Mouse (Mus musculus): ENCODE data around the gene Slc39a11.

DNA sequence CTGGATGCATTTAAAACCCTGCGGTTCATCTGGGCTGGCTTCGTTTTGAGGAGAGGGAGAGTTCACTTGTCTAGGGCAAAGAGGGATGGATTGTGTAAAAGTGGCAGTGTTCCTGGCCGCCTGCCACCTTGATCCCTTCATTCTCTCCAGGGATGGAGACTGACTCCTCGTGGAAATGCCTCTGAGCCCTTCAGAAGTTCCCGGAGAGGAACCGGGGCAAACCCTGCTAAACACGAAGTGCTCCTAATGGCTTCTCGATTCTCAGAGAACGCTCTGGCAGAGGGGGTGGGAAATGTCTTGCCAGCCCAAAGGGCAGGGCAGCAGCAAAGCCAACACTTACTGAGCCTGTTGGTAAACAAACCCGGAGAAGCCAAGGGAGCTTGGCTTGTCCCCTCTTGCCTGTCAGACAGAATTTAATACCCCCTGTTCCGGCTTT is 366.5 kb downstream of the Slc39a11 start:
- TF ChIP-seq TAL1 (IDR thresholded peaks at IDR 0.05; ENCODE audit: low read length): no peak
- no peak for TF ChIP-seq GATA1 (IDR thresholded peaks at IDR 0.05; ENCODE audit: low read length)
